Mouse (Mus musculus): Measurements from ENCODE around the gene Arrb1. TPM values are rescaled to one million over a fixed set of nuclear protein-coding genes. Genes with fewer than 3 reads are reported as not detected.

Gene Arrb1
- polyA plus RNA-seq, 1 experiment from 2014 or later: 6.0 TPM

GRCm38 (mm10) chr7:99559091-99559490, 23.8 kb downstream of the Arrb1 start:
- Histone ChIP-seq H3K9me3 (replicated peaks; ENCODE audit: control insufficient read depth, low read length) (no peaks in the 10 kb centered on the region), H3K9ac (ENCODE audit: low read length) (peak overlapping the region; percentile 37; the same call in 1 of the 2 replicates), H3K27ac (ENCODE audit: low read depth, low read length) (peak overlapping the region; percentile 66), H3K27me3 (replicated peaks; ENCODE audit: control insufficient read depth, insufficient read depth, low read length) (no peaks in the 10 kb centered on the region), H3K36me3 (ENCODE audit: control insufficient read depth, insufficient read depth, low read length) (no peaks in the 10 kb centered on the region), H3K4me3 (ENCODE audit: low read depth, low read length) (no peak overlapping the region), H3K4me2 (ENCODE audit: low read length) (no peak overlapping the region), H3K4me1 (ENCODE audit: control insufficient read depth, insufficient read depth, low read length) (peaks cover 15% of the 10 kb centered on the region)
- ATAC-seq (peak; percentile 60; the same call in 1 of the 2 replicates), DNase-seq (ENCODE audit: low spot score) (peak; percentile 55)
- 8% methylated on average over 11 of the region's 11 CpGs for WGBS

- H3K27ac ChIP-seq (ENCODE audit: low read depth, low read length): no peak overlapping the region
- ATAC-seq (no peak), DNase-seq (ENCODE audit: low spot score) (peak; percentile 62)
- no peaks in the 10 kb centered on the region for H3K27me3 ChIP-seq (replicated peaks; ENCODE audit: control insufficient read depth, insufficient read depth, low read length)
- H3K4me2 ChIP-seq (ENCODE audit: low read length): no peak overlapping the region
- peaks cover 22% of the 10 kb centered on the region for H3K4me1 ChIP-seq (ENCODE audit: control insufficient read depth, insufficient read depth, low read length)
- 35% methylated on average over 5 of the region's 5 CpGs for WGBS
- H3K4me3 ChIP-seq (ENCODE audit: low read depth, low read length): no peak overlapping the region
- no peaks in the 10 kb centered on the region for H3K9me3 ChIP-seq (replicated peaks; ENCODE audit: control insufficient read depth, low read length)
- no peak overlapping the region for H3K9ac ChIP-seq (ENCODE audit: low read length)
- no peaks in the 10 kb centered on the region for H3K36me3 ChIP-seq (ENCODE audit: control insufficient read depth, insufficient read depth, low read length)
Measured at GRCm38 (mm10) chr7:99562478-99562877, 27.2 kb downstream of the Arrb1 start.

DNA sequence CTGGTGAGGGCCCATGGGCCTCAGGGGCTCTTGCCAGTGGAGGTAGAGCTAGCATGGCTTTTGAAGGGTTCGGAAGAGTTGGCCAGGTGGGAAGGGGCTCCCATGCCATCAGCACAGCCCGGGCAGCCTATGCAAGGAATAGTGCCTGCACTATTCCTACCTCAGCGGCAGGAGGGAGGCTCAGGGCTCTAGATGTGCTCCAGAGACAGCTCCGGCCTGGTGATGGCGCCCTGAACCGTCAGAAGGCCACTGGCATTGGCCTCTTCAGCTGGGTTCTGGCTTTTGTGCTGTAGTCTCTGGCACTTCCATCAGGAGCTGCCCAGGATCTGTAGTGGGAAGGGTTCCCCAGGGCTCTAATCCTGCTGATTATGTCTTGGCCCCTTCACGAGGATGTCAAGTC, 28.0 kb downstream of the Arrb1 start:
- no peak overlapping the region for H3K9ac ChIP-seq (ENCODE audit: low read length)
- no peak overlapping the region for H3K27ac ChIP-seq (ENCODE audit: low read depth, low read length)
- H3K4me2 ChIP-seq (ENCODE audit: low read length): no peak overlapping the region
- H3K4me1 ChIP-seq (ENCODE audit: control insufficient read depth, insufficient read depth, low read length): peaks cover 22% of the 10 kb centered on the region
- H3K36me3 ChIP-seq (ENCODE audit: control insufficient read depth, insufficient read depth, low read length): no peaks in the 10 kb centered on the region
- 51% methylated on average over 7 of the region's 7 CpGs for WGBS
- H3K9me3 ChIP-seq (replicated peaks; ENCODE audit: control insufficient read depth, low read length): no peaks in the 10 kb centered on the region
- no peak for ATAC-seq
- no peak overlapping the region for H3K4me3 ChIP-seq (ENCODE audit: low read depth, low read length)
- H3K27me3 ChIP-seq (replicated peaks; ENCODE audit: control insufficient read depth, insufficient read depth, low read length): no peaks in the 10 kb centered on the region
- DNase-seq (ENCODE audit: low spot score): no peak

GRCm38 (mm10) chr7:99565325-99565881, 30.1 kb downstream of the Arrb1 start:
- no peak overlapping the region for H3K9ac ChIP-seq (ENCODE audit: low read length)

GRCm38 (mm10) chr7:99570680-99571079, 35.4 kb downstream of the Arrb1 start:
- H3K4me3 ChIP-seq (ENCODE audit: low read depth, low read length): no peak overlapping the region
- WGBS: 56% methylated on average over 5 of the region's 5 CpGs
- H3K9me3 ChIP-seq (replicated peaks; ENCODE audit: control insufficient read depth, low read length): no peaks in the 10 kb centered on the region
- DNase-seq (ENCODE audit: low spot score) (no peak), ATAC-seq (no peak)
- H3K4me1 ChIP-seq (ENCODE audit: control insufficient read depth, insufficient read depth, low read length): peaks cover 5% of the 10 kb centered on the region
- H3K36me3 ChIP-seq (ENCODE audit: control insufficient read depth, insufficient read depth, low read length): peaks cover 3% of the 10 kb centered on the region; the same call in 1 of the 2 replicates
- H3K4me2 ChIP-seq (ENCODE audit: low read length): no peak overlapping the region
- H3K27ac ChIP-seq (ENCODE audit: low read depth, low read length): 0 out of 2 replicates have a peak overlapping the region, but pooled peaks have one; percentile 27
- H3K9ac ChIP-seq (ENCODE audit: low read length): peak overlapping the region; percentile 25; the same call in 1 of the 2 replicates
- no peaks in the 10 kb centered on the region for H3K27me3 ChIP-seq (replicated peaks; ENCODE audit: control insufficient read depth, insufficient read depth, low read length)

More at GRCm38 (mm10) chr7:99565325-99565881, 30.1 kb downstream of the Arrb1 start:
- H3K4me2 ChIP-seq (ENCODE audit: low read length): no peak overlapping the region
- DNase-seq (ENCODE audit: low spot score) (peak; percentile 39), ATAC-seq (no peak)
- H3K4me1 ChIP-seq (ENCODE audit: control insufficient read depth, insufficient read depth, low read length): peaks cover 16% of the 10 kb centered on the region
- H3K27ac ChIP-seq (ENCODE audit: low read depth, low read length): peak overlapping the region; percentile 45; the same call in 1 of the 2 replicates
- H3K4me3 ChIP-seq (ENCODE audit: low read depth, low read length): no peak overlapping the region
- no peaks in the 10 kb centered on the region for H3K27me3 ChIP-seq (replicated peaks; ENCODE audit: control insufficient read depth, insufficient read depth, low read length)
- no peaks in the 10 kb centered on the region for H3K9me3 ChIP-seq (replicated peaks; ENCODE audit: control insufficient read depth, low read length)
- no peaks in the 10 kb centered on the region for H3K36me3 ChIP-seq (ENCODE audit: control insufficient read depth, insufficient read depth, low read length)
- 42% methylated on average over 8 of the region's 8 CpGs for WGBS

- Histone ChIP-seq H3K4me3 (ENCODE audit: low read depth, low read length) (no peak overlapping the region), H3K9ac (ENCODE audit: low read length) (0 out of 2 replicates have a peak overlapping the region, but pooled peaks have one; percentile 13), H3K4me2 (ENCODE audit: low read length) (no peak overlapping the region), H3K4me1 (ENCODE audit: control insufficient read depth, insufficient read depth, low read length) (peaks cover 3% of the 10 kb centered on the region; the same call in 1 of the 2 replicates), H3K27ac (ENCODE audit: low read depth, low read length) (no peak overlapping the region), H3K36me3 (ENCODE audit: control insufficient read depth, insufficient read depth, low read length) (peaks cover 3% of the 10 kb centered on the region; the same call in 1 of the 2 replicates), H3K27me3 (replicated peaks; ENCODE audit: control insufficient read depth, insufficient read depth, low read length) (no peaks in the 10 kb centered on the region), H3K9me3 (replicated peaks; ENCODE audit: control insufficient read depth, low read length) (no peaks in the 10 kb centered on the region)
- DNase-seq (ENCODE audit: low spot score) (peak; percentile 10), ATAC-seq (no peak)
- WGBS: 39% methylated on average over 10 of the region's 10 CpGs
Measured at GRCm38 (mm10) chr7:99572931-99573330, 37.7 kb downstream of the Arrb1 start.

DNA sequence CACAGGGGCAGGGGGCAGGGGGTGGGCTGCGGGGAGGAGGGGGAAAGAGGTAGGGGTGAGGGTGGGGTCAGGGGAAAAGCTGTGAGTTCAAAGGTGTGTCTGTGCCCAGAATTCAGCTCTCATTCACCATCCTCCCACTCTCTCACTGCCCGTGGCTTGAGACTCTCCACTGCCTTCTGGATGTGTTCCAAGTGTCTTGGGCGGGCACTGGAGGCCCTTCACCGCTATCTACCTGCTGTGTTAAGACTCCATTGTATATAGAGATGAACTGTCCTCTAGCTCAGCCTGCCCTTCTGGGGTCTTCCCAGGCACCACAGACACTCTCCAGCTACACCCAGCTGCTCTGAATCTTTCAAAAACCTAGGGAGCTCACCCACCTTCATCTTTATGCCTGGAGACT, 38.1 kb downstream of the Arrb1 start:
- H3K4me1 ChIP-seq (ENCODE audit: control insufficient read depth, insufficient read depth, low read length): peaks cover 3% of the 10 kb centered on the region; the same call in 1 of the 2 replicates
- no peak for ATAC-seq
- H3K9me3 ChIP-seq (replicated peaks; ENCODE audit: control insufficient read depth, low read length): no peaks in the 10 kb centered on the region
- no peak overlapping the region for H3K9ac ChIP-seq (ENCODE audit: low read length)
- H3K27ac ChIP-seq (ENCODE audit: low read depth, low read length): no peak overlapping the region
- DNase-seq (ENCODE audit: low spot score): no peak
- WGBS: 57% methylated on average over 4 of the region's 4 CpGs
- H3K4me3 ChIP-seq (ENCODE audit: low read depth, low read length): no peak overlapping the region
- peaks cover 3% of the 10 kb centered on the region; the same call in 1 of the 2 replicates for H3K36me3 ChIP-seq (ENCODE audit: control insufficient read depth, insufficient read depth, low read length)
- H3K4me2 ChIP-seq (ENCODE audit: low read length): no peak overlapping the region
- no peaks in the 10 kb centered on the region for H3K27me3 ChIP-seq (replicated peaks; ENCODE audit: control insufficient read depth, insufficient read depth, low read length)

- Histone ChIP-seq H3K4me3 (ENCODE audit: low read depth, low read length) (no peak overlapping the region), H3K9me3 (replicated peaks; ENCODE audit: control insufficient read depth, low read length) (no peaks in the 10 kb centered on the region), H3K36me3 (ENCODE audit: control insufficient read depth, insufficient read depth, low read length) (peaks cover 3% of the 10 kb centered on the region; the same call in 1 of the 2 replicates), H3K27me3 (replicated peaks; ENCODE audit: control insufficient read depth, insufficient read depth, low read length) (no peaks in the 10 kb centered on the region), H3K9ac (ENCODE audit: low read length) (no peak overlapping the region), H3K4me2 (ENCODE audit: low read length) (no peak overlapping the region), H3K4me1 (ENCODE audit: control insufficient read depth, insufficient read depth, low read length) (peaks cover 8% of the 10 kb centered on the region; the same call in 1 of the 2 replicates), H3K27ac (ENCODE audit: low read depth, low read length) (no peak overlapping the region)
- 82% methylated on average over 3 of the region's 3 CpGs for WGBS
- ATAC-seq (no peak), DNase-seq (ENCODE audit: low spot score) (no peak)
Measured at GRCm38 (mm10) chr7:99578246-99578645, 43.0 kb downstream of the Arrb1 start.

GRCm38 (mm10) chr7:99579491-99580190, 44.4 kb downstream of the Arrb1 start:
- WGBS: 2% methylated on average over 16 of the region's 16 CpGs
- ATAC-seq: peak; percentile 50

More at GRCm38 (mm10) chr7:99579491-99580190, 44.4 kb downstream of the Arrb1 start:
- H3K4me1 ChIP-seq (ENCODE audit: control insufficient read depth, insufficient read depth, low read length): peaks cover 8% of the 10 kb centered on the region; the same call in 1 of the 2 replicates
- H3K4me3 ChIP-seq (ENCODE audit: low read depth, low read length): peak overlapping the region; percentile 11; the same call in 1 of the 2 replicates
- peaks cover 4% of the 10 kb centered on the region; the same call in 1 of the 2 replicates for H3K36me3 ChIP-seq (ENCODE audit: control insufficient read depth, insufficient read depth, low read length)
- no peak overlapping the region for H3K27ac ChIP-seq (ENCODE audit: low read depth, low read length)
- DNase-seq (ENCODE audit: low spot score): peak; percentile 59
- H3K27me3 ChIP-seq (replicated peaks; ENCODE audit: control insufficient read depth, insufficient read depth, low read length): no peaks in the 10 kb centered on the region
- H3K4me2 ChIP-seq (ENCODE audit: low read length): peak overlapping the region; percentile 47
- H3K9ac ChIP-seq (ENCODE audit: low read length): peak overlapping the region; percentile 57
- H3K9me3 ChIP-seq (replicated peaks; ENCODE audit: control insufficient read depth, low read length): no peaks in the 10 kb centered on the region
